Mouse (Mus musculus): ENCODE data around the gene Clec2d.

DNA sequence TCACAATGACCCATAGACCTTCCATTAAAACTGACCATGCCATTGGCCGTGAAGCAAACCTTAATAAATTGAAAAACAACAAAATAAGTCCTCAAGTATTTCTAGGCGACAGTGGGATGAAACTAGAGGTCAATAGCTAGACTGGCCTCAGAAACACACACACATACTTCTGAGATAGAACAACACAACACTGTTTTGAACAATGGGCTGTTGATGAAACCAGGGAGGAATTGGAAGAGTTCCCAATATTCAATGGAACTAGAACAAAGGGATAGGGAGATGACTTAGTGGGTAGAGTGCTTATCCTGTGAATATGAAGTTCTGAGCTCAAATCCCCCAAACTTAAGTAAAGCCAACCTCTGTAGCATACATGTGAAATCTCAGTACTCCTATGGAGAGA, 34.6 kb downstream of the Clec2d start:
- TF ChIP-seq CTCF (IDR thresholded peaks at IDR 0.05; ENCODE audit: low read depth) (no peak), EP300 (IDR thresholded peaks at IDR 0.05; ENCODE audit: low read depth) (no peak)

All from liver, postnatal 0 days (tissue).